Mouse (Mus musculus) limb, embryonic 14.5 days (tissue): ENCODE data around the gene Pde10a. TPM values are rescaled to one million over a fixed set of nuclear protein-coding genes. Genes with fewer than 3 reads are reported as not detected.

Source experiments
- ATAC-seq: fragments of 200-750 bp; cut with Nextera tagmentation; 2 replicates; pipeline ENCODE4 v1.8.0; 2017; ENCODE audit warnings: low read depth, moderate number of reproducible peaks, moderate TSS enrichment; ENCODE audit not compliant: low FRiP score
- DNase-seq: peaks from one replicate; pipeline ENCODE4 v3.0.0-alpha.2; 2015; ENCODE audit warnings: low spot score
- H3K27ac ChIP-seq: fragments of 300-500 bp; sonication (generic); replicated peaks from 2 replicates; pipeline ENCODE4 v1.5.1; 2014; ENCODE audit warnings: low read depth, mild to moderate bottlenecking, low read length, moderate library complexity, mixed read lengths
- H3K27me3 ChIP-seq: fragments of 300-500 bp; sonication (generic); 2 replicates; pipeline ENCODE4 v1.6.1; 2014; ENCODE audit warnings: low read length, mixed read lengths; ENCODE audit not compliant: control insufficient read depth, insufficient read depth
- H3K36me3 ChIP-seq: fragments of 300-500 bp; sonication (generic); 2 replicates; pipeline ENCODE4 v1.6.1; 2014; ENCODE audit warnings: mild to moderate bottlenecking, low read length, moderate library complexity, mixed read lengths; ENCODE audit not compliant: control insufficient read depth, insufficient read depth
- H3K4me1 ChIP-seq: fragments of 300-500 bp; sonication (generic); 2 replicates; pipeline ENCODE4 v1.6.1; 2014; ENCODE audit warnings: antibody characterized with exemption, low read length, mixed read lengths; ENCODE audit not compliant: control insufficient read depth, insufficient read depth
- H3K4me2 ChIP-seq: fragments of 300-500 bp; sonication (generic); replicated peaks from 2 replicates; pipeline ENCODE4 v1.6.1; 2014; ENCODE audit warnings: low read depth, mild to moderate bottlenecking, low read length, moderate library complexity; ENCODE audit not compliant: severe bottlenecking
- H3K4me3 ChIP-seq: fragments of 300-500 bp; sonication (generic); replicated peaks from 2 replicates; pipeline ENCODE4 v1.5.1; 2014; ENCODE audit warnings: low read length
- H3K9ac ChIP-seq: fragments of 300-500 bp; sonication (generic); 2 replicates; pipeline ENCODE4 v1.6.1; 2014; ENCODE audit warnings: mild to moderate bottlenecking, low read depth, low read length, moderate library complexity; ENCODE audit not compliant: severe bottlenecking
- H3K9me3 ChIP-seq: fragments of 300-500 bp; sonication (generic); 2 replicates; pipeline ENCODE4 v1.6.1; 2016; ENCODE audit warnings: low read length; ENCODE audit not compliant: control insufficient read depth
- POLR2A ChIP-seq: fragments of 200-500 bp; IDR thresholded peaks from 2 replicates; pipeline ENCODE4 v1.8.0; 2012; ENCODE audit warnings: inconsistent platforms, mild to moderate bottlenecking, moderate library complexity, borderline replicate concordance; ENCODE audit not compliant: insufficient read depth, insufficient read length; ENCODE audit errors: extremely low read depth
- WGBS: fragments of 180-500 bp; shearing (Covaris S2); extraction: QIAGEN DNeasy Blood & Tissue Kit; methylation state at CpG from one replicate; pipeline ENCODE4 v1.1.7; 2014; 5-methylcytosine and 5-hydroxymethylcytosine counted together
- polyA plus RNA-seq, 2 experiments: library from polyadenylated mRNA; depleted of rRNA in 1 of 2; stranded (reverse) in 1 of 2; unstranded in 1 of 2; fragments of >200 nt; fragmentation: Nextera tagmentation in 1 of 2; extraction: Ambion mirVana in 1 of 2; gene quantifications; 2 replicates each; pipeline versions ENCODE4 v1.2.1 to v1.2.3; 2012 to 2014

The Pde10a gene
- polyA plus RNA-seq, 2 experiments: 3.8 to 5.0 TPM

GRCm38 (mm10) chr17:8749426-8749825 is 224.3 kb downstream of the Pde10a start:
- H3K4me1 ChIP-seq: no peaks in the 10 kb centered on the region
- DNase-seq (no peak), ATAC-seq (no peak)
- H3K27me3 ChIP-seq: no peaks in the 10 kb centered on the region
- no peaks in the 10 kb centered on the region for H3K36me3 ChIP-seq
- no peaks in the 10 kb centered on the region for H3K9me3 ChIP-seq
- H3K27ac ChIP-seq: no peak overlapping the region
- no peak overlapping the region for H3K4me2 ChIP-seq
- 82% methylated on average over 4 of the region's 4 CpGs for WGBS
- no peak for TF ChIP-seq POLR2A
- H3K4me3 ChIP-seq: no peak overlapping the region
- no peak overlapping the region for H3K9ac ChIP-seq

- 87% methylated on average over 5 of the region's 5 CpGs for WGBS
- no peak for TF ChIP-seq POLR2A
- no peaks in the 10 kb centered on the region for H3K9me3 ChIP-seq
- H3K27ac ChIP-seq: no peak overlapping the region
- H3K4me3 ChIP-seq: no peak overlapping the region
- H3K4me2 ChIP-seq: no peak overlapping the region
- ATAC-seq (no peak), DNase-seq (no peak)
- no peak overlapping the region for H3K9ac ChIP-seq
- no peaks in the 10 kb centered on the region for H3K36me3 ChIP-seq
- no peaks in the 10 kb centered on the region for H3K4me1 ChIP-seq
- no peaks in the 10 kb centered on the region for H3K27me3 ChIP-seq
Measured at GRCm38 (mm10) chr17:8757576-8757975, 232.4 kb downstream of the Pde10a start.

- H3K4me1 ChIP-seq: no peaks in the 10 kb centered on the region
- WGBS: 28% methylated on average over 1 of the region's 1 CpGs
- H3K27me3 ChIP-seq: no peaks in the 10 kb centered on the region
- H3K9ac ChIP-seq: no peak overlapping the region
- H3K4me2 ChIP-seq: no peak overlapping the region
- no peak for TF ChIP-seq POLR2A
- H3K4me3 ChIP-seq: no peak overlapping the region
- DNase-seq (peak; percentile 18), ATAC-seq (no peak)
- H3K9me3 ChIP-seq: no peaks in the 10 kb centered on the region
- H3K27ac ChIP-seq: no peak overlapping the region
- H3K36me3 ChIP-seq: no peaks in the 10 kb centered on the region
Measured at GRCm38 (mm10) chr17:8763248-8763647, 238.1 kb downstream of the Pde10a start.

- Histone ChIP-seq H3K4me2 (no peak overlapping the region), H3K9ac (no peak overlapping the region), H3K9me3 (no peaks in the 10 kb centered on the region), H3K27ac (no peak overlapping the region), H3K4me3 (no peak overlapping the region), H3K36me3 (no peaks in the 10 kb centered on the region), H3K27me3 (no peaks in the 10 kb centered on the region), H3K4me1 (no peaks in the 10 kb centered on the region)
- WGBS: 90% methylated on average over 5 of the region's 5 CpGs
- DNase-seq (no peak), ATAC-seq (no peak)
- no peak for TF ChIP-seq POLR2A
Measured at GRCm38 (mm10) chr17:8765987-8766576, 240.9 kb downstream of the Pde10a start.

GRCm38 (mm10) chr17:8769155-8769554 is 244.0 kb downstream of the Pde10a start:
- Histone ChIP-seq H3K4me1 (no peaks in the 10 kb centered on the region), H3K36me3 (no peaks in the 10 kb centered on the region), H3K4me2 (no peak overlapping the region), H3K4me3 (no peak overlapping the region), H3K9me3 (no peaks in the 10 kb centered on the region), H3K9ac (no peak overlapping the region), H3K27ac (no peak overlapping the region), H3K27me3 (no peaks in the 10 kb centered on the region)
- WGBS: 86% methylated on average over 1 of the region's 1 CpGs
- TF ChIP-seq POLR2A: no peak
- no peak for ATAC-seq
- no peak for DNase-seq

GRCm38 (mm10) chr17:8773391-8773790 is 248.2 kb downstream of the Pde10a start:
- Histone ChIP-seq H3K9ac (no peak overlapping the region), H3K27me3 (no peaks in the 10 kb centered on the region), H3K27ac (no peak overlapping the region), H3K4me1 (no peaks in the 10 kb centered on the region), H3K4me2 (no peak overlapping the region), H3K4me3 (no peak overlapping the region), H3K36me3 (no peaks in the 10 kb centered on the region), H3K9me3 (no peaks in the 10 kb centered on the region)
- WGBS: 74% methylated on average over 6 of the region's 6 CpGs
- DNase-seq (no peak), ATAC-seq (no peak)
- TF ChIP-seq POLR2A: no peak
